23 mouse cellular contexts compared by ENCODE assay signal in genomic region chr19:38902501-38902900, GRCm38 (mm10).
"Had no signal": no experiment of that assay in that cellular context is flagged by ENCODE, and none has a peak within 500 bp of the region (broad histone marks: within the 10 kb centered on the region; RNA-seq: fewer than 3 reads in every experiment).

No protein-coding gene starts in this region.

- H3K4me3 ChIP-seq: gastrocnemius, adult 2 months; heart, adult 2 months; heart, embryonic 13.5 days; heart, embryonic 15.5 days; hindbrain, embryonic 10.5 days; hindbrain, embryonic 12.5 days; intestine, embryonic 15.5 days; layer of hippocampus, adult 2 months; left cerebral cortex, adult 2 months; limb, embryonic 10.5 days; limb, embryonic 12.5 days; liver, embryonic 13.5 days; liver, embryonic 15.5 days had no signal

- H3K27ac ChIP-seq: gastrocnemius, adult 2 months; heart, adult 2 months; heart, embryonic 13.5 days; heart, embryonic 15.5 days; hindbrain, embryonic 10.5 days; hindbrain, embryonic 12.5 days; hindbrain, embryonic 14.5 days; intestine, embryonic 15.5 days; layer of hippocampus, adult 2 months; left cerebral cortex, adult 2 months; limb, embryonic 10.5 days; limb, embryonic 12.5 days; liver, embryonic 13.5 days; liver, embryonic 15.5 days had no signal

- DNase-seq: gastrocnemius, adult 2 months; gastrocnemius, postnatal 10 days; gastrocnemius, postnatal 25 days; heart, adult 2 months; kidney, adult 18-20 months; kidney, adult 8-10 months; kidney, postnatal 10 days; kidney, postnatal 25 days; kidney, postnatal 4 days; liver, embryonic 13.5 days had no signal

- H3K27me3 ChIP-seq: heart, embryonic 13.5 days; heart, embryonic 15.5 days; hindbrain, embryonic 12.5 days; intestine, embryonic 15.5 days; limb, embryonic 12.5 days; liver, embryonic 13.5 days; liver, embryonic 15.5 days had no signal

- H3K4me1 ChIP-seq: hindbrain, embryonic 10.5 days; hindbrain, embryonic 12.5 days; intestine, embryonic 15.5 days; limb, embryonic 10.5 days; limb, embryonic 12.5 days; liver, embryonic 13.5 days; liver, embryonic 15.5 days had no signal

- H3K36me3 ChIP-seq: heart, embryonic 15.5 days; intestine, embryonic 15.5 days; limb, embryonic 10.5 days; liver, embryonic 13.5 days had no signal

- H3K9ac ChIP-seq: heart, embryonic 13.5 days; heart, embryonic 15.5 days; hindbrain, embryonic 12.5 days; hindbrain, embryonic 14.5 days; intestine, embryonic 15.5 days; limb, embryonic 12.5 days; liver, embryonic 13.5 days; liver, embryonic 15.5 days had no signal

- ATAC-seq: inflammation-experienced regulatory T-cells, adult 6 months; intestine, embryonic 15.5 days; intestine, postnatal 0 days had no signal
